Mouse (Mus musculus) forebrain, embryonic 11.5 days (tissue): ENCODE data around the gene Wdr82. TPM values are rescaled to one million over a fixed set of nuclear protein-coding genes. Genes with fewer than 3 reads are reported as not detected.

ENCODE experiments used
- ATAC-seq: fragments of 200-750 bp; cut with Nextera tagmentation; replicated peaks from 2 replicates; pipeline ENCODE4 v1.8.0; 2017; ENCODE audit warnings: moderate TSS enrichment; ENCODE audit not compliant: low FRiP score
- DNase-seq: peaks from one replicate; pipeline ENCODE4 v3.0.0-alpha.2; 2017; ENCODE audit warnings: low spot score
- H3K27ac ChIP-seq: fragments of 300-500 bp; sonication (generic); 2 replicates; pipeline ENCODE4 v1.5.1; 2014; ENCODE audit warnings: low read depth, low read length
- H3K27me3 ChIP-seq: fragments of 300-500 bp; sonication (generic); 2 replicates; pipeline ENCODE4 v1.6.1; 2014; ENCODE audit warnings: mild to moderate bottlenecking, low read length, mixed read lengths; ENCODE audit not compliant: control insufficient read depth, insufficient read depth
- H3K36me3 ChIP-seq: fragments of 300-500 bp; sonication (generic); 2 replicates; pipeline ENCODE4 v1.6.1; 2014; ENCODE audit warnings: mild to moderate bottlenecking, low read length, moderate library complexity, mixed read lengths; ENCODE audit not compliant: control insufficient read depth, insufficient read depth
- H3K4me1 ChIP-seq: fragments of 300-500 bp; sonication (generic); replicated peaks from 2 replicates; pipeline ENCODE4 v1.6.1; 2014; ENCODE audit warnings: low read length, mixed read lengths; ENCODE audit not compliant: control insufficient read depth, insufficient read depth
- H3K4me2 ChIP-seq: fragments of 300-500 bp; sonication (generic); 2 replicates; pipeline ENCODE4 v1.6.1; 2014; ENCODE audit warnings: low read depth, mild to moderate bottlenecking, low read length, moderate library complexity, mixed read lengths; ENCODE audit not compliant: severe bottlenecking
- H3K4me3 ChIP-seq: fragments of 300-500 bp; sonication (generic); 2 replicates; pipeline ENCODE4 v1.5.1; 2014; ENCODE audit warnings: low read depth, low read length
- H3K9ac ChIP-seq: fragments of 300-500 bp; sonication (generic); 2 replicates; pipeline ENCODE4 v1.6.1; 2014; ENCODE audit warnings: low read length
- H3K9me3 ChIP-seq: fragments of 300-500 bp; sonication (generic); 2 replicates; pipeline ENCODE4 v1.6.1; 2016; ENCODE audit warnings: low read length, mixed read lengths; ENCODE audit not compliant: control insufficient read depth
- WGBS: fragments of 180-500 bp; shearing (Covaris S2); extraction: QIAGEN DNeasy Blood & Tissue Kit; methylation state at CpG from one replicate; pipeline ENCODE4 v1.1.7; 2014; 5-methylcytosine and 5-hydroxymethylcytosine counted together
- polyA plus RNA-seq: library from polyadenylated mRNA; unstranded; fragments of >200 nt; fragmentation: Nextera tagmentation; extraction: Ambion mirVana; gene quantifications from 2 replicates; pipeline ENCODE4 v1.2.1, GENCODE M21; 2014

The Wdr82 gene
- polyA plus RNA-seq, 1 experiment from 2014 or later: 34.6 TPM

GRCm38 (mm10) chr9:106156921-106157622 lies 13.7 kb upstream of the Wdr82 start:
- Histone ChIP-seq H3K4me2 (no peak overlapping the region), H3K27ac (no peak overlapping the region), H3K27me3 (no peaks in the 10 kb centered on the region), H3K36me3 (peaks cover 4% of the 10 kb centered on the region; the same call in 1 of the 2 replicates), H3K9me3 (no peaks in the 10 kb centered on the region), H3K4me3 (no peak overlapping the region), H3K4me1 (peaks cover 6% of the 10 kb centered on the region; the same call in 1 of the 2 replicates), H3K9ac (no peak overlapping the region; the same call in 1 of the 2 replicates)
- WGBS: 80% methylated on average over 21 of the region's 21 CpGs
- ATAC-seq (peak; percentile 11; the same call in 1 of the 2 replicates), DNase-seq (peak; percentile 63)

DNA sequence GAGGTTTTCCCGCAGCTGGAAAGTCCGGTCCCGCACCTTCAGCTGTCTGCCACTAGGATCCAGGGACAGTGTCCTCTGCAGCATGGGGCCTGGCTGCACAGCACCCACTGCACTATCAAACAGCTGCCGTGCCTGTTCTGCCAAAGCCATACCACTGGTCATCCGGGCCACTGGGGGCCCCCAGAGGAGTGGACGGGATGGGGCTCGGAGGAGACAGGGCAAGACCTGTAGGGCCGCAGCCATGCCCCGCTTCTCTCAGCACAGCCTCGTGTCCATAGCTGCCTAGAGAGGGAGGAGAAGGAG lies 13.2 kb upstream of the Wdr82 start:
- Histone ChIP-seq H3K4me1 (peaks cover 6% of the 10 kb centered on the region; the same call in 1 of the 2 replicates), H3K4me2 (no peak overlapping the region), H3K27me3 (no peaks in the 10 kb centered on the region), H3K9me3 (no peaks in the 10 kb centered on the region), H3K9ac (no peak overlapping the region), H3K4me3 (no peak overlapping the region), H3K27ac (no peak overlapping the region), H3K36me3 (no peaks in the 10 kb centered on the region; the same call in 1 of the 2 replicates)
- ATAC-seq (no peak), DNase-seq (no peak)
- WGBS: 79% methylated on average over 10 of the region's 10 CpGs

GRCm38 (mm10) chr9:106158037-106158491 lies 12.7 kb upstream of the Wdr82 start, which contains the start of gene Glyctk:
Gene Glyctk, minus strand, starts transcription at chr9:106158138.
- no peaks in the 10 kb centered on the region; the same call in 1 of the 2 replicates for H3K36me3 ChIP-seq
- no peak for ATAC-seq
- no peak within 1 kb of the TSS for H3K4me2 ChIP-seq
- DNase-seq: no peak
- H3K27ac ChIP-seq: no peak within 1 kb of the TSS
- no peak within 1 kb of the TSS for H3K4me3 ChIP-seq
- H3K4me1 ChIP-seq: peaks cover 6% of the 10 kb centered on the region; the same call in 1 of the 2 replicates
- no peaks in the 10 kb centered on the region for H3K9me3 ChIP-seq
- WGBS: 83% methylated on average over 6 of the region's 6 CpGs
- H3K27me3 ChIP-seq: no peaks in the 10 kb centered on the region
- H3K9ac ChIP-seq: no peak within 1 kb of the TSS; the same call in 1 of the 2 replicates

DNA sequence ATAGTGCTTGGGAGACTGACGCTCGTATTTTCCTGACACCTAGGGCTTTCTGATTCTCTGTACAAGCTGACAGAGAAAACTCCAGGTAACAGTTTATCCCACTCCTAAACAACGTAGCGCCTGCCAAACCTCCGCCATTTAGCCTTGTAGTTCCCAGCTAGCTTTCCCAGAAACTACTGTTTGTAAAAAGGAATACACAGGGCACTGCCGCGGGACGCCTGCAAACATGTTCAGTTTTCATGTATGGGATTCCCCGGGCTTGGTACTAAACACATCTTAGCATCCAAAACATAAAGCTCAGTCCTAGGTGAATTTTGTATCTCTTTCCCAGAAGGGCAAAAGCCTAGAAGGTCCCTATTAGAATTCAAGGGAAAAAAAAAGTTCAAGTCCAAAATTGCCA lies 11.5 kb upstream of the Wdr82 start:
- no peak for ATAC-seq
- H3K4me2 ChIP-seq: no peak overlapping the region; the same call in 1 of the 2 replicates
- peak; percentile 55 for DNase-seq

GRCm38 (mm10) chr9:106159784-106160301 lies 10.9 kb upstream of the Wdr82 start:
- peak; percentile 68 for ATAC-seq
- 5% methylated on average over 24 of the region's 24 CpGs for WGBS
- Histone ChIP-seq H3K27ac (peak overlapping the region; percentile 85), H3K9me3 (no peaks in the 10 kb centered on the region), H3K4me2 (peak overlapping the region; percentile 67), H3K4me1 (peaks cover 6% of the 10 kb centered on the region; the same call in 1 of the 2 replicates), H3K4me3 (peak overlapping the region; percentile 41), H3K36me3 (no peaks in the 10 kb centered on the region), H3K27me3 (no peaks in the 10 kb centered on the region), H3K9ac (peak overlapping the region; percentile 63)
- peak; percentile 94 for DNase-seq

More for the DNA sequence above, 11.5 kb upstream of the Wdr82 start:
- Histone ChIP-seq H3K9me3 (no peaks in the 10 kb centered on the region), H3K4me1 (peaks cover 6% of the 10 kb centered on the region; the same call in 1 of the 2 replicates), H3K27ac (no peak overlapping the region), H3K27me3 (no peaks in the 10 kb centered on the region), H3K4me3 (0 out of 2 replicates have a peak overlapping the region, but pooled peaks have one; percentile 41), H3K9ac (no peak overlapping the region), H3K36me3 (no peaks in the 10 kb centered on the region)
- WGBS: 85% methylated on average over 9 of the region's 9 CpGs

- H3K4me3 ChIP-seq: peak overlapping the region; percentile 41
- H3K36me3 ChIP-seq: no peaks in the 10 kb centered on the region
- no peak overlapping the region for H3K27ac ChIP-seq
- peaks cover 5% of the 10 kb centered on the region; the same call in 1 of the 2 replicates for H3K4me1 ChIP-seq
- 49% methylated on average over 5 of the region's 5 CpGs for WGBS
- no peak for DNase-seq
- no peak for ATAC-seq
- H3K9me3 ChIP-seq: no peaks in the 10 kb centered on the region
- H3K27me3 ChIP-seq: no peaks in the 10 kb centered on the region
- peak overlapping the region; percentile 67 for H3K4me2 ChIP-seq
- H3K9ac ChIP-seq: peak overlapping the region; percentile 63; the same call in 1 of the 2 replicates
These were observed 10.3 kb upstream of the Wdr82 start for GRCm38 (mm10) chr9:106160426-106160825.

DNA sequence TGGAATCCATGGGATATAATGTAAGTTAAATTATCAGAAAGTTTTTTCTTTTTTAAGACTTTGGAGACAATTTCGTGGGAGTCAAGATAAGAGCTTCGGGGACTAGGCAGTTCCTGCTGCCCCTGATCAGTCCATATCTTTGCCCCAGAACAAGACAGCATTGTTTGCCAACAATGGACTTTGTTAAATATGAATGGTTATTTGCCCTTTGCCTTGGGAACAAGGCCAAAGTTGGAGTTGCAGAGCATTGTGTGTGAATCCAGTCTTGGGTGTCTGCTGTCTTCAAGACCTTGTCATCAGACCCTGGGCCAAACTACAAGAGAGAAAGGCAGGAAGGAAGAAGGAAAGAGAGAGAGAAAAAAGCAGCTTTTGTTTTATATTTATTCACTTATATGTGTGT lies 4.0 kb upstream of the Wdr82 start:
- no peak overlapping the region for H3K9ac ChIP-seq
- H3K27ac ChIP-seq: no peak overlapping the region
- ATAC-seq (no peak), DNase-seq (no peak)
- peaks cover 3% of the 10 kb centered on the region; the same call in 1 of the 2 replicates for H3K4me1 ChIP-seq
- H3K9me3 ChIP-seq: no peaks in the 10 kb centered on the region
- 85% methylated on average over 2 of the region's 2 CpGs for WGBS
- H3K4me3 ChIP-seq: no peak overlapping the region
- no peaks in the 10 kb centered on the region for H3K36me3 ChIP-seq
- no peak overlapping the region for H3K4me2 ChIP-seq
- H3K27me3 ChIP-seq: no peaks in the 10 kb centered on the region

DNA sequence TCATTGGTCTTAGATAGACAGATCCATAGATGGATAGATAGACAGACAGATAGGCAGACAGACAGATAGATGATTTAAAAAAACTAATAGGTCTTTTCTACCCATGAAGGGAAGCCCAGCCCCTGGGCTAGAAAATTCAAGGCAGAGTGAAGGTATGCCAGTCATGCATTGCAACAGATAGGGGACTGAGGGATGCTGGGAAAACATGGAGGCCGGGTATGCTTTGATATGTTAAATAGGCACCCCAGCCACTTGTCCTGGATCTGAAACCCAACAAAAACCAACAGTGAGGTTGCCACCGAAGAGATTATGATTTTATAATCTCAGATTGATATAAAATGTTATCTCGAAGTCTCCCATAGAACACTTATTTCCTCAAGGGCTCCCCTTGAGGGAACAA lies 3.5 kb upstream of the Wdr82 start:
- peaks cover 3% of the 10 kb centered on the region; the same call in 1 of the 2 replicates for H3K4me1 ChIP-seq
- H3K4me3 ChIP-seq: no peak overlapping the region
- no peak overlapping the region for H3K27ac ChIP-seq
- DNase-seq (no peak), ATAC-seq (no peak)
- no peaks in the 10 kb centered on the region for H3K36me3 ChIP-seq
- WGBS: 80% methylated on average over 3 of the region's 3 CpGs
- no peak overlapping the region for H3K4me2 ChIP-seq
- no peaks in the 10 kb centered on the region for H3K9me3 ChIP-seq
- H3K9ac ChIP-seq: no peak overlapping the region
- no peaks in the 10 kb centered on the region for H3K27me3 ChIP-seq
